Mouse (Mus musculus): ENCODE data around the gene Haus5.

Haus5 gene
- long read RNA-seq, experiment 1, partial matches to known transcripts: 2 of 8 reads
- long read RNA-seq, experiment 1, other reads (novel, unspliced or antisense): 3 of 8 reads
- long read RNA-seq, experiment 2, transcript Haus5-201 (19 exons, 2,187 nt): major isoform, 5 of 11 reads
- long read RNA-seq, experiment 2, partial matches to known transcripts: 3 of 11 reads
- long read RNA-seq, experiment 2, other reads (novel, unspliced or antisense): 3 of 11 reads

- intact Hi-C loops (cut with DNase I): no loop called here
These were observed at the start of gene Haus5 for GRCm38 (mm10) chr7:30664529-30665200. TSS of gene Haus5 (minus strand) at chr7:30664994.

- intact Hi-C loops (cut with DNase I): no loop called here
These were observed 47.1 kb upstream of the Haus5 start, which contains the start of gene Atp4a for GRCm38 (mm10) chr7:30711942-30712341. TSS of gene Atp4a (plus strand) at chr7:30712209.

DNA sequence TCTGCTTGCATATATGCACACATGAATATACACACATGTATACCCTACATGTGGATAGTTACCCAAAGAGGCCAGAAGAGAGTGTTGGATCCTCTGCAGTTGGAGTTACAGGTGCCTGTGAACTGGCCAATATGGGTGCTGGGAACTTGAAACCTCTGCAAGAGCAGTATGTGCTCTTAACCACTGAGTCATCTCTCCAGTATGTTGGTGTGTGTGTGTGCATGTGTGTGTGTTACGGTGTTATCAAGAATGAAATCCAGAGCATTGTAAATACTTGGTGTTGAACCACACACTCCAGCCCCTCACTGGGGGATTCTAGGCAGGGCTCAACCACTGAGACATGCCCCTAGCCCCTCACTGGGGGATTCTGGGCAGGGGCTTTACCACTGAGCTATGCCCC lies 42.6 kb upstream of the Haus5 start:
- intact Hi-C loops (cut with DNase I): no loop called here

DNA sequence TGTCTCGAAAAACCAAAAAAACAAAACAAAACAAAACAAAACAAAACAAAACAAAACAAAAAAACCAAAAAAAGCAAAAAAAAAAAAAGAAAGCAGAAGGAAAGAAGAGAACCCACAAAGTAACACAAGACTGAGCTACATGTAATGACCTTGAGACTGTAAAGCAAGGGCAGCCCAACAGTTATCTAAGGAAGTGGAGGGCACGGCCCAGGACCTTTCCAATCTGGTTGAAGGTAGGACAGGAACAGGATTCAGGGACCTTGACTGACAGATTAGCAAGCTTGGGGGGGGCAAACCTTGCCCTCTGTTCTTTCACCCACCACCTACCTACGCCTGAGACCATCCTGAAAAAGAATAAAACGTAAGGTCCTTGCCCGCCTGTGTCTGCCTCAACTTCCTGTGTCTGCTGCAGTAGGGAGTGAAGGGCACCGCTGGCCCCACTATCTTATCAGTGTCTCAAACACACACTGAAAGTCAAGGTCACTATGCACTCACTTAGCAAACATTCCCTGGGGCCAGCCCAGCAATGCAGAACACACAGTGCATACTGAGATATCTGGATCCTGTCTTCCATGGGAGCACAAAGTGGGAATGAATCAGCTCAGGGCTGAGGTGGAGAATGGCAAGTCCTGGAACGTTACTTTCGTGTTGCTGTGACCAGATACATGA lies 41.6 kb upstream of the Haus5 start:
- intact Hi-C loops (cut with DNase I): no loop called here

GRCm38 (mm10) chr7:30698589-30698988 lies 33.8 kb upstream of the Haus5 start, which contains the start of gene 2200002J24Rik:
TSS of gene 2200002J24Rik (plus strand) at chr7:30698926.
- intact Hi-C loops (cut with DNase I): no loop called here

- intact Hi-C loops (cut with DNase I): no loop called here
These were observed 33.3 kb upstream of the Haus5 start for GRCm38 (mm10) chr7:30698101-30698500.

- intact Hi-C loops (cut with DNase I): no loop called here
These were observed 23.5 kb upstream of the Haus5 start for GRCm38 (mm10) chr7:30688325-30688724.

GRCm38 (mm10) chr7:30683425-30683824 lies 18.6 kb upstream of the Haus5 start:
- intact Hi-C loops (cut with DNase I): no loop called here

- intact Hi-C loops (cut with DNase I): no loop called here
These were observed 17.1 kb upstream of the Haus5 start for GRCm38 (mm10) chr7:30681897-30682296.

DNA sequence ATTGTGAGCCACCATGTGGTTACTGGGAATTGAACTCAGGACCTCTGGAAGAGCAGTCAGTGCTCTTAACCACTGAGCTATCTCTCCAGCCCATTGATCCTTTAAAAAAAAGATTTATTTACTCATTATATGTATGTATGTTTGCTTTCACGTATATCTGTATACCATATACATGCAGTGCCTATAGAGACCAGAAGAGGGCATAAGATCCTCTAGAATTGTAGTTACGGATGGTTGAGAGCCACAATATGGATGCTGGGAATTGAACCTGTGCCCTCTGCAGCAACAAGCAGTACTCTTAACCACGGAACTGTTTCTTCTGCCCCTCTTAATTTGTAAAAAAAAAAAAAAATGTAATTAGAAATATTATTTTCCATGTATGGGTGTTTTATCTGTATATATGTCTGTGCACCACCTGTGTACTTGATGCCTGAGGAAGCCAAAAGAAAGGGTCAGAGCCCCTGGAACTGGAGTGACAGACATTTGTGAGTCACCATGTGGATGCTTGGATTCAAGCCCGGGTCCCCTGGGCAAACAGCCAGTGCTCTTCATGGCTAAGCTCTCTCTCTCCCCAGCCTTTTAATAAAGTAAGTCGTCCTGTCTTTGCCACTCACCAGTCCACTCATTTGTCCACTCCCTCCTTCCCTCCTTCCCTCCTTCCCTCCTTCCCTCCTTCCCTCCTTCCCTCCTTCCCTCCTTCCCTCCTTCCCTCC lies 13.6 kb upstream of the Haus5 start:
- intact Hi-C loops (cut with DNase I): loop anchor here (10.0 kb wide), 1 partner anchor 86 kb away; the partner anchor contains the start of gene Dmkn

DNA sequence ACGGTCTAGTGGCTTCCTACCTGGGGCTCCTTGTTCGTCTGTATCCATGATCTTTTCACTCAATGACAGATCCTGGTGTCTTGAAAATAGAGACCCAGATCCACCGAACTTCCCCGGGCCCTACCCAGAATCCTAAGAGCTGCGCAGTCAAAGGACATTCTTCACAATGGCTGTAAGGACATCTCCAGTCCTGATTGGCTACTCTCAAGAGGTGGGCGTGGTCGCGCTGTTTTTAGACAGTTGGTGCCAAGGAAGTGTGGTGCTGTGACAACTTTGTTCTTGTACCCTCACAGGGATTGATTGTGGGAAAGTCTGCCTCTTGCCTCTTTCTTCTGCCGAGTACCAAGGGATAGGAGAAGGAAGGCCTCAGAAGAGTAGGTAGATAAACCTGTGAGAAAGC lies 6.7 kb upstream of the Haus5 start, which contains the start of gene Pmis2:
TSS of gene Pmis2 (minus strand) at position 126 of the 400 bp plus-strand sequence.
- intact Hi-C loops (cut with DNase I): loop anchor here (10.0 kb wide), 1 partner anchor 93 kb away; the partner anchor contains the start of gene Dmkn

DNA sequence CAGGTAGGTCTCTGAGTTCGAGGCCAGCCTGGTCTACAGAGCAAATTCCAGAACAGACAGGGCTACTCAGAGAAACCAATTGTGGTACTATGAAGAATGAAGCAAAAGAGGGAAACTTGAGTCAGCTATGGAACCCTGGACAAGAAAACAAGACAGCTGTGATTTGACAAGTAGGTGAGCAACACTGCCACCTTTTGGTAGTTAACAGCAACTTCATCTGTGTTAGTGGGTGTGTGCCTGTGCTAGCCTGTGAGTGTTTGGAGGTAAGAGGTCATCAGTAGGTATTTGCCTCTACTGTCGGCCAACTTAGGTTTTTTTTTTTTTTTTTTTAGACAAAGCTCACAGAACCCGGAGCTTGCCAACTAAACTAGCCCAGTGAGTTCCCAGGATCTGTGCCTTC lies 4.4 kb upstream of the Haus5 start:
- intact Hi-C loops (cut with DNase I): no loop called here

GRCm38 (mm10) chr7:30665321-30665720 lies 527 bp upstream of the Haus5 start:
- intact Hi-C loops (cut with DNase I): no loop called here

DNA sequence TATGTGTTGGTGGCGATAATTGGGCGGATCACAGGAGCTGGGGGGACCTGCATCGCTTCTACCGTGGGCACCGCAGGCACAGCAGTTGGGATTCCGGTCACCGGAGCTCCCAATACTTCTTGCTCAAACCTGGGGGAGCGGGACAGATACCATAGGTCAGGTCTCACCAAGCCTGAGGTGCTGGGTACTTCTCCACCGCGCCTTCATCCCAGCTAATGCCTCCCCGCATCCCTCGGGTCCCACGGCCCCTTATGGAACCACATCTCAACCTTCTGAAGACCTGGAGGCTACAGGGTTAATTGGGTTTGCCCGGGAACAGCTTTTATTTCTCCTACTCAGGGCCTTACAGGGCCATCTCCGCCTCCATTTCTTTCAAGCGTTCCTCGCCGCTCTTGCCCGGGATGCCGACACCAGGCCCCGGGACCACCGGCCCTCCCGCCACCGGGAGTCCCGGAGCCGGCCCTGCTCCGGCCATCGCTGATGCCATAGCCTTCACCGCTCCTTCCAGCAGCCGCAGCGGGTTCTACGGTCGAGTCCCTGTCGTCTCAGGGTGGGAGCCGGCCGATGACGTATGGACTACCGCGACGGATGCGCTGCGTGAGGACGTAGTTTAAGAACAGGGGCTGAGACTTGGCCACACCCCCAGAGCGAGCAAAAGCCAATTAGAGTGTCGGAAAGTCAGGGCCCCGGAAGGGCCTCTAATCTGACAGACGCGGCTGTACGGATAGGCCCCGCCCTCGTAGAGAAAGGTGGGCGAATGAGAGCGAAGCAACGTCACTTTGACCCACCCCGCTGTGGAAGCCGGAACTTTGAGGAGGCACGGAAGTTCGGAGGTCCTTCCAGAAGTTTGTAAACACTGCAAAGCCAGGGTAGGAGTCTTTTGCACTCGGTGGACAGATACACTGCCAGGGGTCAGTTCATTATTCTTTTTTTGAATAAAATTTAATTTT lies 14.9 kb downstream of the Haus5 start, which contains the start of gene Rbm42:
TSS of gene Rbm42 (minus strand) at position 727 of the 950 bp plus-strand sequence.
- intact Hi-C loops (cut with DNase I): no loop called here

- intact Hi-C loops (cut with DNase I): no loop called here
These were observed 25.7 kb downstream of the Haus5 start for GRCm38 (mm10) chr7:30639083-30639482.

DNA sequence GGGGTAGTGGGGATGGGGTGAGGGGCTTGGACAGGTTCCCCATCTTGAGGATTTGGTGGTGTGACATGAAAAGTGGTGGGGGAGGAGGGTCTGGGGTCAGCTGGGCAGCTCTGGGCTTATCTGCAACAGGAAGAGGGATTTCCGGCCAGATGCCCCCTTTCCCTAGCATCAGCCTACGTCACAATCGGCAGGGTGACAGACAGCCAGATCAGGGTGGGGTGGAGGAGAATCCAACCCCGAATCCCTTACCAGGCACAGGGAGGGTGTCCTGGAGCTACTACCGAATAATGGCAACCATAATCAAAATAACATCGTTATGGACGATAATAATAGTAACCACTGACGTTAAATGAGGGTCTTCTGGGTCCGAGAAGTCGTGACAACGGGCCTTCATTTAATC lies 28.4 kb downstream of the Haus5 start:
- intact Hi-C loops (cut with DNase I): no loop called here

DNA sequence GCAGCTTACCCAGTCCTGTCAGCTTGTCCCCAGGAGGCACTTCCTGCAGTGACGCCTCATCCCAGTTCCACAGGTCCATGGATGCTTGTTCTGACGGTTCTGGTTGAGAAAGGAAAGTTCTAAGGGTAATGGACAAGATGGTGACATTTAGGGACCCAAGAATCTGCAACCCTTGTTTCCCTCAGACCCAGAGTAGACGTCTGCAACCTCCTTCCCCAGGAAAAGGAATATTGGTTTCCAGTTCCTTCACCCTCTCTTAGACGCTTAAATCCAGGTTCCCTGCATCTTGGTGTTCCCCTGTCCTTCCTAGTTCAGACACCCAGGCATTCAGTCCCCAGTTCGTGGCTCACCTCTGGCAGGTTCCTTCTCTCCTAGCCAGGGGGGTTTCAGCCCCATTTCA lies 29.0 kb downstream of the Haus5 start, which contains the start of gene Etv2:
TSS of gene Etv2 (minus strand) at position 101 of the 400 bp plus-strand sequence.
- intact Hi-C loops (cut with DNase I): no loop called here

GRCm38 (mm10) chr7:30634621-30635020 lies 30.2 kb downstream of the Haus5 start:
- intact Hi-C loops (cut with DNase I): no loop called here

GRCm38 (mm10) chr7:30633762-30634412 lies 30.9 kb downstream of the Haus5 start:
- intact Hi-C loops (cut with DNase I): no loop called here

- intact Hi-C loops (cut with DNase I): no loop called here
These were observed 35.8 kb downstream of the Haus5 start for GRCm38 (mm10) chr7:30629013-30629412.
